ENCODE assay signal across 24 mouse cellular contexts in the genomic region with DNA sequence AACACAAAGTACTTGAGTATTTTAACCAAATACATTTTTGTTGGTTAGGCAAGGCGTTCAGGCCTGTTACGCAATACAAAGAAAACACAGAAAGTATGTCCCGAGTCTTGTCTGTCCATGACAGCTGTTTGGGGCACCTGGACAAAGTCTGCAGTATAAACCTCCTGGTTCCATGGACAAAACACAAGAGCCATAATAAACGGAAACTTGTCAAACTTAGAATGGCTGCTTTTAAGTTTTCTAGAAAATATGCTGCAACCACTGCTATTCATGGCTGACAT.
A peak's percentile ranks its signal among the peaks of the same experiment; 100 is the strongest.
DNase-seq lines count a peak whose midpoint lies in the region; ATAC-seq and TF ChIP-seq lines count a peak whose summit lies in the region.
"Had no signal": no experiment of that assay in that cellular context is flagged by ENCODE, and none has a peak within 500 bp of the region (broad histone marks: within the 10 kb centered on the region; RNA-seq: fewer than 3 reads in every experiment).

No protein-coding gene starts in this region.

- H3K4me1 ChIP-seq in liver, adult 2 months (ENCODE audit: control insufficient read depth, insufficient read depth, low read length): peaks cover 13% of the 10 kb centered on the region
- H3K4me1 ChIP-seq in liver, embryonic 12.5 days: no peaks in the 10 kb centered on the region
- 0 out of 2 replicates have a peak, but pooled peaks cover 2% of the 10 kb centered on the region for H3K4me1 ChIP-seq in stomach, postnatal 0 days (replicated peaks; ENCODE audit: control insufficient read depth, insufficient read depth)
- H3K4me1 ChIP-seq: hindbrain, embryonic 12.5 days had no signal

- H3K79me2 ChIP-seq in liver, adult 2 months (ENCODE audit: control insufficient read depth, insufficient read depth, low read length): peaks cover 10% of the 10 kb centered on the region; the same call in 1 of the 2 replicates
- H3K79me2 ChIP-seq in C2C12 (ENCODE audit: control insufficient read depth, insufficient read depth): no peaks in the 10 kb centered on the region

- WGBS in liver, adult 2 months: 24% methylated on average over 4 of the region's 4 CpGs
- WGBS in liver, embryonic 12.5 days (ENCODE audit: insufficient replicate concordance): 80% methylated on average over 4 of the region's 4 CpGs
- 42% methylated on average over 4 of the region's 4 CpGs for WGBS in stomach, postnatal 0 days

- no peak overlapping the region for H3ac ChIP-seq in C2C12 (ENCODE audit: control insufficient read depth, insufficient read length, low read depth)

- no peaks in the 10 kb centered on the region for H3K79me3 ChIP-seq in C2C12 (ENCODE audit: low read depth)

- H3K4me2 ChIP-seq in liver, embryonic 12.5 days: no peak overlapping the region
- H3K4me2 ChIP-seq in stomach, postnatal 0 days (replicated peaks; ENCODE audit: low read depth): no peak overlapping the region
- H3K4me2 ChIP-seq: hindbrain, embryonic 12.5 days; lung, embryonic 15.5 days had no signal

- H3K27ac ChIP-seq in liver, adult 2 months (replicated peaks; ENCODE audit: insufficient read depth, low read depth, low read length): peak overlapping the region; percentile 55; the same call in 1 of the 2 replicates
- H3K27ac ChIP-seq in liver, embryonic 12.5 days: no peak overlapping the region
- peak overlapping the region; percentile 56; the same call in 1 of the 2 replicates for H3K27ac ChIP-seq in stomach, postnatal 0 days (replicated peaks)
- H3K27ac ChIP-seq: embryonic facial prominence, embryonic 10.5 days; forebrain, embryonic 10.5 days; hindbrain, embryonic 12.5 days; left cerebral cortex, adult 2 months; macrophage; midbrain, embryonic 10.5 days had no signal

- TF ChIP-seq EP300 in stomach, postnatal 0 days (optimal IDR thresholded peaks at IDR 0.05): no peak

- no peak overlapping the region for H3K4me3 ChIP-seq in liver, adult 2 months (ENCODE audit: insufficient read depth, low read depth, low read length)
- no peak overlapping the region for H3K4me3 ChIP-seq in liver, embryonic 12.5 days
- no peak overlapping the region for H3K4me3 ChIP-seq in C2C12 (ENCODE audit: insufficient read depth, poor library complexity, severe bottlenecking)
- no peak overlapping the region for H3K4me3 ChIP-seq in stomach, postnatal 0 days (ENCODE audit: low read depth, low read length)
- H3K4me3 ChIP-seq: embryonic facial prominence, embryonic 10.5 days; forebrain, embryonic 10.5 days; hindbrain, embryonic 12.5 days; left cerebral cortex, adult 2 months; lung, embryonic 15.5 days; midbrain, embryonic 10.5 days had no signal

- no peak for ATAC-seq in liver, embryonic 12.5 days
- peak; percentile 47; the same call in 1 of the 2 replicates for ATAC-seq in granulocyte monocyte progenitor cell, adult 5-6 weeks (replicated peaks; ENCODE audit: poor library complexity, severe bottlenecking)
- ATAC-seq in stomach, postnatal 0 days (ENCODE audit: low FRiP score, low TSS enrichment): no peak
- ATAC-seq: forebrain, embryonic 16.5 days; midbrain, embryonic 16.5 days had no signal

- no peak for TF ChIP-seq POLR2A in liver, adult 2 months (IDR thresholded peaks at IDR 0.05; ENCODE audit: extremely low read depth, insufficient read depth, low read length)

- H3K9ac ChIP-seq in liver, adult 2 months (ENCODE audit: low read depth, low read length): no peak overlapping the region
- H3K9ac ChIP-seq in liver, embryonic 12.5 days: no peak overlapping the region
- no peak overlapping the region for H3K9ac ChIP-seq in stomach, postnatal 0 days (ENCODE audit: low read length)
- H3K9ac ChIP-seq: hindbrain, embryonic 12.5 days; lung, embryonic 15.5 days had no signal

- no peaks in the 10 kb centered on the region for H3K27me3 ChIP-seq in liver, adult 2 months (ENCODE audit: control insufficient read depth, insufficient read depth, low read length)
- H3K27me3 ChIP-seq in liver, embryonic 12.5 days (replicated peaks): no peaks in the 10 kb centered on the region
- no peaks in the 10 kb centered on the region for H3K27me3 ChIP-seq in C2C12 (ENCODE audit: control insufficient read depth, insufficient read depth, insufficient read length)
- H3K27me3 ChIP-seq in stomach, postnatal 0 days (ENCODE audit: control insufficient read depth, insufficient read depth, low read length): no peaks in the 10 kb centered on the region
- H3K27me3 ChIP-seq: hindbrain, embryonic 12.5 days; lung, embryonic 15.5 days had no signal

- TF ChIP-seq CTCF in liver, adult 2 months (IDR thresholded peaks at IDR 0.05; ENCODE audit: low read depth, low read length): no peak
- no peak for TF ChIP-seq CTCF in C2C12 (IDR thresholded peaks at IDR 0.05; ENCODE audit: control insufficient read depth, insufficient read depth, insufficient read length)
- no peak for TF ChIP-seq CTCF in stomach, postnatal 0 days (IDR thresholded peaks at IDR 0.05; ENCODE audit: low read depth)

- peak; percentile 86 for DNase-seq in liver, adult 2 months (ENCODE audit: extremely low read depth, low read depth, low spot score)
- no peak for DNase-seq in stomach, postnatal 0 days (ENCODE audit: low spot score)
- DNase-seq in urinary bladder, postnatal 36 days (ENCODE audit: low spot score in 2 of 2): no peak
- no peak for DNase-seq in layer of hippocampus, adult 11-12 months (ENCODE audit: low spot score)
- DNase-seq: B cell, adult 2 months; cerebellum, adult 11 months; cerebellum, adult 9-11 months; gastrocnemius, postnatal 36 days; kidney, postnatal 4 days; layer of hippocampus, adult 9-11 months; thymus, adult 2 months; thymus, postnatal 4 days had no signal

- no peaks in the 10 kb centered on the region for H3K36me3 ChIP-seq in liver, adult 2 months (ENCODE audit: control insufficient read depth, insufficient read depth, low read length)
- no peaks in the 10 kb centered on the region for H3K36me3 ChIP-seq in liver, embryonic 12.5 days
- no peaks in the 10 kb centered on the region for H3K36me3 ChIP-seq in C2C12 (ENCODE audit: control insufficient read depth, insufficient read depth)
- no peaks in the 10 kb centered on the region for H3K36me3 ChIP-seq in stomach, postnatal 0 days (ENCODE audit: control insufficient read depth, insufficient read depth, low read length)
- H3K36me3 ChIP-seq: forebrain, embryonic 10.5 days; hindbrain, embryonic 12.5 days; lung, embryonic 15.5 days; midbrain, embryonic 10.5 days had no signal

- no peaks in the 10 kb centered on the region for H3K9me3 ChIP-seq in liver, embryonic 12.5 days (replicated peaks)
- no peaks in the 10 kb centered on the region for H3K9me3 ChIP-seq in stomach, postnatal 0 days (ENCODE audit: control insufficient read depth, low read length)
- H3K9me3 ChIP-seq: embryonic facial prominence, embryonic 10.5 days; forebrain, embryonic 10.5 days; hindbrain, embryonic 12.5 days; lung, embryonic 15.5 days; midbrain, embryonic 10.5 days had no signal

TF ChIP-seq in C2C12, 6 proteins besides CTCF, POLR2A, EP300 and RAD21:
- TF ChIP-seq MYOD1 (IDR thresholded peaks at IDR 0.05; ENCODE audit: control insufficient read depth, insufficient read length, low read depth): peak; percentile 5
- TF ChIP-seq FOSL1 (IDR thresholded peaks at IDR 0.05; ENCODE audit: insufficient read depth, low read length, poor library complexity, severe bottlenecking): no peak
- peak; percentile 86 for TF ChIP-seq CEBPB (IDR thresholded peaks at IDR 0.05; ENCODE audit: low read depth)
- TF ChIP-seq MAX (IDR thresholded peaks at IDR 0.05): no peak
TF ChIP-seq in C2C12: peak in this region for 2.
